Mouse (Mus musculus): ENCODE results near the gene Elmo1. TPM values are rescaled to one million over a fixed set of nuclear protein-coding genes. Genes with fewer than 3 reads are reported as not detected.

The Elmo1 gene
- 10 to 100 TPM; 24.6 to 29.2 TPM for total RNA-seq (2021)

DNA sequence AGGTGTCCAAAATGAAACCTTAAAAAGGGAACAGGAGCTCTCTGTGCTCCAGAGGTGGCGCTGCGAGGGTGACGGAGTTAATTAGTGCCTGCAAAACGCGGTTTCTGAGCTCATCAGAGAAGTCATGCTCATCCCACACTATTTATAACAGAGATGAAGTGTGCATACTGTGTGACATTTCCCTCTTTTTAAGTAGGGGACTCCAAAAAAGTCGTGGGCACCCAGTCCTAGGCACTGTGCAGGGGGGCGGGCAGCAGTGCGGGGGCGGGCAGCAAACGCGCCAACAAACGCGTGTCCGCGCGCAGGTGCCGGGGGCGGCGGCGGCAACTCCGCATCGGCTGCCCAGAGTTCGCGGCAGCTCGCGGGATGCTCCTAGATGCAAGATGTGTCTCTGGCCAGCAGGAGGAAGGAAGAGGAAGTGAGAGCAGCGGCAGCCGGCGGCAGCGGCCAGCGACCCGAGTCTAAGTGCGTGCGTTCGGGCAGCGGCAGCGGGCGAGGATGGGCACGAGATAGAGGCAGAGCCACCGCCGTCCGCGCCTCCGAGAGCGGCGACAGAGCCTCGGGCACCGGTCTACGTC lies at the start of gene Elmo1:
Elmo1 (plus strand) TSS at position 464 of the 578 bp plus-strand sequence.
- peak; percentile 27 to 48 for DNase-seq

DNA sequence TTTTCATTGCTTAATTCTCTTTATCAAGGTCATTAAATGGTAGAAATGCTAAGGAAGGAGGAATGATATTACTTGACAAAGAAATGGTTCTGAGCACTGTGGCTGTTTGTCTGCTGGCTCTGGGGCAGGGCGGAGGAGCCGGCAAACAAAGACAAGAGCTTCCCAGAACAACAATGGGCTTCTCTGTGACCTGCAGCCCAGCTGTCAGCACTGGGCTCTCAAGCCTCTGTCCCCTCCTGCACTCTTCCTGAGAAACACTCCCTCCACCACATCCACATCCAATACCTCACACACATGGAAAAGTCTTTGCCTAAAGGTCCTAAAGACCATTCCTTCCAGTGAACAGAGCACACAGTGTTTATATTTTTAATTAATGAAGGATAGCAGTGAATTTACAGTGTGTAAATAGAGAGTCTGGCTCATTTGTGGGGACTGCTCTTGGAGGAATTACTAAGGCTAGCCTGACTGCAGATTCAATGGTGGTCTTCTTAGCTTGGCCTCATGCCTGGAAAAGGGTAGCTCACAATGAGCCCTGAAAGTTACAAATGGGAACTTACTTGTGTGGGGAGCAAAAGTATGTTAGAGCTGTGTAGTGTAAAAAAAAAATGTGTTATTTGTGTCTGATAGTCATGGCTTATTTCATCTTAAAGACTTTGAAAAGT lies 49.1 kb upstream of the Elmo1 start:
- DNase-seq, result peak in 1 of 2 experiments; percentile 9

DNA sequence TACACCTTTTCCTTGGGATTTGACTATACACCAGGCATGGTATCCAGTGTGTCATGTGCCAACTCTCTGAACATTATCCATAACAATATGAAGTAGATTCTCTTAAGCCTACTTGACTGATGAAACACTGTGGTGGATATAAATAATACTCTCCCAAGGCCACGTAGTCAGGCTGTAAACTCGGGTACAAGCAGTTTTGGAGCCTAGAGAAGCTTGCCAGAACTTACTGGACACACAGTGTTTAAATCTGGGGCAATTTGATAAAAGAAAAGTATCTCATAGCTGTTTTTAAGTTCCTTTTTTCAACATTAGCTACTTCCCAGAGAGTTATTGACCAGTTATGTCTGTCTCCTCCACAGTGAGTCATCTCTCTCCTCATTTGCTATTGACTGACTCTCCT lies 47.5 kb upstream of the Elmo1 start:
- DNase-seq, result no peak

DNA sequence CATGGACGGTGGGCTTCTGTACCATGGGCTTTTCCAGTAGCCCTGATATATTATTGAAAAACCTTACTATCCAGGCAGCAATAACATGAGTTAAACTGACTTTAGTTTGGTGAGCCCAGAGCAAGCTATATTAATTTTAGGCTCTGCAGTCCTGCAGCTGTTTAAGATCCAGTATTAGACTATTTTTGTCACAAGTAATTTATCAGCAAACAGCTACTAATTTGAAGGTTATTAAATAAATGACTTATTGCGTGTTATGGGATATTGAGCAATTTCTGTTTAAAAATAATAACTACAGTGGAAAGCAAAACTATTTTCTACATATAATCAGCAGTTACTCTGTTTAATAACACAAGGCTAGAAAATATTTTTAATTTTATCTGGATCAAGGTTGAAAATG lies 45.0 kb upstream of the Elmo1 start:
- DNase-seq, result no peak

DNA sequence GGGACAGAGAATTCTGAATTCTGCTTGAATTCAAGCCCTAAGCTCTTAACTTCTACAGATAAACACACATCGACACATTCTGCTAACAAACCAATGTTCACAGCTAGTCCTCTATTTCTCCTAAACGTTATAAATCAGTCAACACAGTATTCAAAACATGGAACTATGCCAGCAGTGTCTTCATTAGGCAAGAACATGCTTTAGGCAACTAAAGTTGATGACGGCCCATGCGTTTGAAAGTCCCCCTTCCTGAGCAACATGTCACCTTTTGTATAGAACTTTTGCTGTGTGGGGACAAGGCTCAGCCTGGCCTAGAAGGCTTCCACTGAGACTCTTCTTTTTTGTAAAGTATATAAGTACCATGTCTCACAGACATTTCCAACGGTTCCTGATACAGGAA lies 44.6 kb upstream of the Elmo1 start:
- DNase-seq, result no peak

GRCm38 (mm10) chr13:20046406-20046805 lies 44.0 kb upstream of the Elmo1 start:
- DNase-seq, result no peak

DNA sequence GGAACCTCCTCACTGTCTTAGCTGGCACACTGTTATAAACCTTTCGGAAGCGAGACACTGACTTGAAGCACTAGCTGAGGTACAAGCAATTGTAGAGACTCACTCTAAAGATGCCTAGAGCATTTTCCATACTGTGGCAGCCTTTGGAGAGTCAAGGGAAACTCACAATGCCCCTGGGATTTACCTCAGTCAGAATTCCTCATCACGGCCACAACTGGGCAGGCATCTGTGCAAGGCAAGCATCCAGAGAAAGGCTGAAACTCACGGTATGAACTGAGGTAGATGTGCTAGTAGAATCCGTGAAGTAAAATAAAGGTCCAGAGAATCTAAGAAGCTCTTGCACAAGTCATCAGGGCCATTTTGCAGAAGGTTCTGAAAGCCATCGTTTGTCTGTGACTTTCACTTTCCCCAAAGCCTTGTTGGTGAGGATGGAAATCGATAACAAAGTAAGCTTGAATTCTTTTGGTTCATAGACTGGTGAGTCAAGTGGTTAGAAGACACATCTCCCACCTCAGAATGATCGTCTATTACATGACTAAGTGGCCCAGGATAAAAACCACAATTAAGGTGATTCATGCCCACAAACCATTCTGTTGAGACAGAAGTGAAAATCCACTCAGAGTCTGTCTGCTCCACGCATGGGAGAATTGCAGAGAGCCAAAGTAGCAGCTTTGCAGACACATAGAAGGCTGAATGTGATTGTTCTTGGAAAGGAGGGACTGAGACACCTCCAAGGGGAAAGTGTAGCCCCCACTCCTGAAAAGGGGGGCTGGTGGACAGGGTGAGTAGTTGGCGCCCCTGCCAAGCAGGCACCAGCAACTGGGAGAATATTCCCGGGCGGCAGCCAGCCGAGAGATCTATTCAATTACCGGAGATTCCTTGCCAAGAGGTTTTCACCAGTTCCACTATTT lies 42.2 kb upstream of the Elmo1 start:
- no peak for DNase-seq

GRCm38 (mm10) chr13:20048837-20049160 lies 41.6 kb upstream of the Elmo1 start:
- DNase-seq, result no peak

GRCm38 (mm10) chr13:20049654-20050053 lies 40.7 kb upstream of the Elmo1 start:
- no peak for DNase-seq

GRCm38 (mm10) chr13:20050149-20050548 lies 40.2 kb upstream of the Elmo1 start:
- DNase-seq, result no peak

DNA sequence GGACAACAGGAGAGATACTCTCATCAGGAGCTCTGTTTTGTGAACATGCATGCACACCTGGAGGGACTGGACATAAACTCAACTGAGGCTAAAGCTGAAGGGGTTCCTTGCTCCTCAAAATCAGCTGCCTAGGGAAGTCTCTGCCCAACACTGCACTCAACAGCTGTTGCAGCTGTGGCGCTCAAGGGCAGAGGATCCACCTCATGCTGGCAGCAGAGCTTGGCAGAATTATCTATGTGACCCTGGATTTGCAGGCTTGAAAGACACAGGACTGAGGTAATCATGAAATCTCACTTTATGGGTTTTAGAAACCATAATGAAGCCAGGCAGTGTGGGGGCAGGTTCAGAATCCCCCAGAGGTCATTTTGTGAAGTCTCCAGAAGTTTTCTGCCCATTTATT lies 32.5 kb upstream of the Elmo1 start:
- no peak for DNase-seq

- no peak for DNase-seq
These were observed 29.4 kb upstream of the Elmo1 start for GRCm38 (mm10) chr13:20061031-20061430.

- no peak for DNase-seq
These were observed 27.1 kb upstream of the Elmo1 start for GRCm38 (mm10) chr13:20063331-20063730.

DNA sequence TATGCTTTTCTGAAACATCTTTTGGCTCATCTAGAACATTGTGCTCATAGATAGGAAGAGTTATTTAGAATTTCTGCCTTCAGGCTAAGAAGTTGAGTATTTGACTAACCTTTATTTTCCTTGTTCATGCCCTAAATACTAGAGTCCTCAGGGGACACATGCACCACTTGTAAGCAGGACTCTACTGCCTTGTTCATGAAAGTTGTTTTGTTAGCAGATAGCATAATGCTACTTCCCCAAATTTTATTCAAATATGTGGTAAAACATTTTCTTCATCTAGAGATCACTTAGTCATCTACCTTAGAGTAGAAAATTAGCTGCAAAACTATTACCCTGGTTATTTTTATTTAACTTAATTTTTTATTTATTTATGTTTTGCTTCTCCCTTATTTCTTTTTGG lies 18.4 kb upstream of the Elmo1 start:
- no peak for DNase-seq

DNA sequence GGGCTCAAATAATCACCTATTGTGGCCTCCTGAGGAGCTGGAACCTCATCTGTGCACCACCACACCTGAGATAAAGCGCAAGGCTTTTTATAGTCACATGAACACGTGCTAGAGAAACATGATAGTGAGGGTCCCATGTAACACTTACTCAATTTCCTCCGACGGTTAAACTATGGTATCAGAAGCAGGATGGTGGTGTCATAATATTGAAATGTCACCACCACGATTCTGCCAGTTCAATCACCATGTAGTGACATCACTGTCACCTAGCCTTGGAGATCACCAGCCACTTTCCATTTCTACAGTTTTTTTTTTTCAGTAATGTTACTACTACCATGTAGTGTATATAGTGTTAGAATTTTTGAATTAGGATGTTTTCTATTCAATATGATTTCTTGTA lies 17.4 kb upstream of the Elmo1 start:
- no peak for DNase-seq

DNA sequence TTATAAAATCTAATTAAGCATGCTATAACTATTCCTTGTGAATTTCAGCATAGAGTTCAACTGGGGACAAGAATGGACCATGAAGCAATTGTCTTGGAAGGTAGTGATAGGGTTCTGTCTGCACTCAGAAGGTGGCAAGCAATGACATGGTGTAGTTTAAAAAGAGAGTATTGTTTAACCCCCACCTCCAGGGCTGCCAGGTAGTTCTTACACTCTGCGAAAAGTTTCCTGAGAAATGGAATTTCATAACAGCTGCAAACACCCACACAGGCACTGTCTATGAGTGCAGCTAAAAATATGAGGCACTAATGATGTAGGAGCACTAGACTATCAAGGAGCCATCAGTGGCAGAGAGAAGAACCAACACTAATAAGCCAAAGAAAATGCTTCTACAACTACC lies 13.9 kb upstream of the Elmo1 start:
- no peak for DNase-seq

DNA sequence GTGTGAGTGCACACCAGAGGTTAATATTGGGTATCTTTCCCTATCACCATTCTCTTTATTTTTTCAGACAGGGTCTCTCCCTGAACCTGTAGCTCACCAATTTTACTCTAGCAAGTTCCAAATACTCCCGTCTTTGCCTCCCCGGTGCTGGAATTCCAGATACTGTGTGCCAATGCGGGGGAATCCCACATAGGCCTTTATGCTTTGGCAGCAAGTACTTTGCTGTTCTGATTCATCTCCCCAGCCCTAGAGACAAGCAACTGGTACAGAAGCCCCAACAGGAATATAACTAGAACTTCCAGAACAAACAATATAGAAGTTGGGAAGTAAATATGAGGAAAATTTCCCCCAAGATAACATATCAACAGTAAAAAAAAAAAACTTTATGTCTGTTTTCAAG lies 13.2 kb upstream of the Elmo1 start:
- DNase-seq, result no peak

DNA sequence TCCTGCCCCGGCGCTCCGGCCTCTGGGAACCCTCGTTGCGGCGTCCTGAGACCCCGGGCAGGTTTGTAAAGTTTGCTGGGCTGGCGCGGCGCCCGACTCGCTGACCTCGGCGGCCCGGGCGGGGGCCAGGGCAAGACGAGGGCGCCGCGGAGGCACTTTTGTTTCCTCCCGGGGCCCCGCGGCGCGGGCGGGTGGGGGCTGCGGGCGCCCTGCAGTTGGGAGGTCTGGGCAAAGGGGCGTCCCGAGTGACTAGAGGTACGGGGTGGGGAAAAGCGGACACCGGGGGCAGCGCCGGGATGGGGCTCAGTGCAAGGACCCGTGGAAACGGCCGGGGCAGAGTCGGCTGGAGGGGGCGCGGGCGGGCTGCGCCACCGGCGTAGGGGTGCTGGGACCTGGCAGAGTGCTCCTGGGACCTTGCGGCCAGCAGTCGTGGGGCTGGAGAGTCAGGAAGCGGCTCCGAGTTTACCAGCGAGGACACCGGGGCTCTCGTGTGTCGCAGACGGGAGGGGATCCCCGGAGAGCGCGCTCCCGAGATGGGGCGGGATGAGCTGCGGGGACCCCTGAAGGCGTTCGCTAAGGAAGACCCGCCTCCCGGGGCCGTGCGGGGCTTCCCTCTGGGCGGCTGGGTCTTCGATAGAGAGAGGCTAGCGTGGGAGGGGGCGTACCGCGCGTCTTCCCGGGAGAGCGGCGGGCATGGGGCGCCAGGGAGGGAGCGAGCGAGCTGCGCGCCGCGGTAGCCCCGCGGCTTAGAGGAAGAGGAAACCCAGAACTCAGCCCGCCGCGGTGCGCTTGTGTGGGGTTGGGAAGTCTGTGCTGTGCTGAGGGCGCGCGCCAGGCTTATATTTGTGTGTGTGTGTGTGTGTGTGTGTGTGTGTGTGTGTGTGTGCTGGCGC lies 561 bp downstream of the Elmo1 start:
- DNase-seq, result peak; percentile 36 to 43

DNA sequence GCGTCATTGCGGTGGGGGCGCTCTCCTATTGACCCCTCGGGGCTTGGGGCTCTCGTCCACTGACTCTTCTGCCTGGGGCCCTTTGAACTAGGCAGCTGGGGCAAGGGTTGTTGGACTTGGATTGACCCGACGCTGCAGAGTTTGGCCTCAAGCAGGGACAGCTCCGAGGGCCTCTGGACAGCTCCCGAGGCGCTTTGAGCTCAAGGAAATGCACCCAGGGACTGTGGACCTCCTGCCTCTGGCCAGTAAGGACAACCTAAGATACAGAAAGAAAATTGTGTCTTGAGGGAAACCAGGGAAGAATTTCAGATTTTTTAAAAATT lies 1.2 kb downstream of the Elmo1 start:
- no peak for DNase-seq

- no peak for DNase-seq
These were observed 1.9 kb downstream of the Elmo1 start for GRCm38 (mm10) chr13:20092301-20092700.

GRCm38 (mm10) chr13:20093307-20094045 lies 3.1 kb downstream of the Elmo1 start:
- no peak for DNase-seq
